Mouse (Mus musculus) forebrain, embryonic 14.5 days (tissue): ENCODE measurements around the gene Efs. TPM values are rescaled to one million over a fixed set of nuclear protein-coding genes. Genes with fewer than 3 reads are reported as not detected.
A peak's percentile ranks its signal among the peaks of the same experiment; 100 is the strongest.
"Not testable (repeated sequence)": the region's sequence is repeated elsewhere in the genome, so short reads cannot be mapped to it uniquely, and the experiment has no call there.

Experiments used
- ATAC-seq: fragments of 200-750 bp; cut with Nextera tagmentation; 2 replicates; pipeline ENCODE4 v1.8.0; 2017; ENCODE audit warnings: mild to moderate bottlenecking, moderate library complexity
- DNase-seq: peaks from one replicate; pipeline ENCODE4 v3.0.0-alpha.2; 2015; ENCODE audit warnings: low spot score
- H3K27ac ChIP-seq: fragments of 300-500 bp; sonication (generic); 2 replicates; pipeline ENCODE4 v1.5.1; 2014; ENCODE audit warnings: low read depth, mild to moderate bottlenecking, control low read depth, low read length, moderate library complexity
- H3K27me3 ChIP-seq: fragments of 300-500 bp; sonication (generic); replicated peaks from 2 replicates; pipeline ENCODE4 v1.6.1; 2014; ENCODE audit warnings: low read length, control low read depth, mixed read lengths; ENCODE audit not compliant: control insufficient read depth, insufficient read depth
- H3K36me3 ChIP-seq: fragments of 300-500 bp; sonication (generic); 2 replicates; pipeline ENCODE4 v1.6.1; 2014; ENCODE audit warnings: low read length, control low read depth; ENCODE audit not compliant: control insufficient read depth, insufficient read depth
- H3K4me1 ChIP-seq: fragments of 300-500 bp; sonication (generic); 2 replicates; pipeline ENCODE4 v1.6.1; 2014; ENCODE audit warnings: antibody characterized with exemption, low read length, control low read depth; ENCODE audit not compliant: control insufficient read depth, insufficient read depth
- H3K4me2 ChIP-seq: fragments of 300-500 bp; sonication (generic); 2 replicates; pipeline ENCODE4 v1.6.1; 2014; ENCODE audit warnings: mild to moderate bottlenecking, control low read depth, low read length
- H3K4me3 ChIP-seq: fragments of 300-500 bp; sonication (generic); 2 replicates; pipeline ENCODE4 v1.5.1; 2014; ENCODE audit warnings: low read depth, low read length, control low read depth
- H3K9ac ChIP-seq: fragments of 300-500 bp; sonication (generic); 2 replicates; pipeline ENCODE4 v1.6.1; 2014; ENCODE audit warnings: mild to moderate bottlenecking, low read length, control low read depth, moderate library complexity
- H3K9me3 ChIP-seq: fragments of 300-500 bp; sonication (generic); replicated peaks from 2 replicates; pipeline ENCODE4 v1.6.1; 2016; ENCODE audit warnings: low read length, control low read depth, mixed read lengths; ENCODE audit not compliant: control insufficient read depth
- WGBS: fragments of 180-500 bp; shearing (Covaris S2); extraction: QIAGEN DNeasy Blood & Tissue Kit; methylation state at CpG from one replicate; pipeline ENCODE4 v1.1.7; 2014; 5-methylcytosine and 5-hydroxymethylcytosine counted together
- polyA plus RNA-seq: library from polyadenylated mRNA; unstranded; fragments of >200 nt; fragmentation: Nextera tagmentation; extraction: Ambion mirVana; gene quantifications from 2 replicates; pipeline ENCODE4 v1.2.1, GENCODE M21; 2014

Gene Efs
- polyA plus RNA-seq = 26.9 and 27.7 TPM in 2 replicates

DNA sequence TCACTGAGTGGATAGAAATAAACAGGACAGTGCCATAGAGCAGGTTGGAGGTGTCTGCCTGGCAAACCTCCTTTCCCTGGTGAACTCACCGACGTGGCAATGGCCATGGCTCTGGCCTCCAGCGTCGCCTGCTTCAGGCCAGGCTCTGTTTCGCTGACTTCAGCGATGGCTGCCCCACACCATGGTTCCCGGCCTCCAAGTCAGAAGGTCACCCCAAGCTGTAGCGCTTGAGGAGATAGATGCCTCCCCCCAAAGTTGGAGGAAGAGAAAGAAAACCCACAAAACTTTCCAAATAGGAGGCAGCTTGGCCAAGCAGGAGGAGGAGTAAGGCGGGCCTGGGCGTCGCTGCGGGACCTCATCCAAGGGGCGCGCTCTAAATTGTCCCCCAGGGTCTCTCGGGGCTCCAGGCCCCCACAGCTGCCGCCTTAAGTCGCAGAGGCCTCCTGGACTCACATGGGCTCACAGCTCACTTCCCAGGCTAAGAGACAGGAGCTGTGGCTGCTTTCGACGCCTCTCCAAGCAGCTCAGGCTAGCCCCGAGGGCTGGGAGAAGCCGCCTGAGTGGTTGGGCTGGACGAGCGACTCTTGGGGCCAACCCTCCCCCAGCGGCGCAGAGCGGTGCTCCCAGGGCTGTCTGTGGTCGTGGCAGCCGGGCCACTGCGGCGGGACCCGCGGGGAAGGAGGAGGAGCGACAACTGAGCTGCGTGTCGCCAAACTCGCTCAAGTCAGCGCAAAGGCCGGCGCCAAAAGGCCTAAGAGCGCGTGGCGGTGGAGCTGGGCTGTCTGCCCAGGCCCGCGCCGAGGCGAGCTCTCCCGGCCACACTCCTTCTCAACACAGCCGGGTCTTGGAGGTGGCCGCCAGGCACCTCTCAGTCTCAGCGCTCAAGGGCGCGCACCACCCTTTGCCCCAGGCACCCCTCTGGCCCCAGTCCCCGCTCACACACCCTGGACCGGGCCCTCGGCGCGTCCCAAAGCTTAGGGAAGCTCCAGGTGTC, at the start of gene Efs:
Efs (minus strand) TSS at position 778 of the 994 bp plus-strand sequence.
- 1% methylated on average over 57 of the region's 57 CpGs for WGBS
- H3K4me1 ChIP-seq = peaks cover 22% of the 10 kb centered on the region
- peak within 1 kb of the TSS; percentile 87 for H3K9ac ChIP-seq
- H3K4me2 ChIP-seq = peak within 1 kb of the TSS; percentile 93
- ATAC-seq = peak; percentile 45
- peak; percentile 65 for DNase-seq
- no peaks in the 10 kb centered on the region for H3K27me3 ChIP-seq
- peaks cover 2% of the 10 kb centered on the region for H3K36me3 ChIP-seq
- H3K4me3 ChIP-seq = peak within 1 kb of the TSS; percentile 47
- H3K9me3 ChIP-seq = peaks cover 12% of the 10 kb centered on the region
- H3K27ac ChIP-seq = peak within 1 kb of the TSS; percentile 97

- Histone ChIP-seq H3K9me3 (no peaks in the 10 kb centered on the region), H3K27ac (peak overlapping the region; percentile 74), H3K27me3 (no peaks in the 10 kb centered on the region), H3K4me3 (no peak overlapping the region), H3K4me2 (no peak overlapping the region), H3K9ac (no peak overlapping the region), H3K36me3 (no peaks in the 10 kb centered on the region), H3K4me1 (peaks cover 7% of the 10 kb centered on the region; the same call in 1 of the 2 replicates)
- WGBS = 64% methylated on average over 6 of the region's 6 CpGs
- ATAC-seq = 0 out of 2 replicates have a peak, but pooled peaks have one; percentile 40
- peak; percentile 78 for DNase-seq
Measured at GRCm38 (mm10) chr14:54974068-54974791, 48.3 kb upstream of the Efs start.

DNA sequence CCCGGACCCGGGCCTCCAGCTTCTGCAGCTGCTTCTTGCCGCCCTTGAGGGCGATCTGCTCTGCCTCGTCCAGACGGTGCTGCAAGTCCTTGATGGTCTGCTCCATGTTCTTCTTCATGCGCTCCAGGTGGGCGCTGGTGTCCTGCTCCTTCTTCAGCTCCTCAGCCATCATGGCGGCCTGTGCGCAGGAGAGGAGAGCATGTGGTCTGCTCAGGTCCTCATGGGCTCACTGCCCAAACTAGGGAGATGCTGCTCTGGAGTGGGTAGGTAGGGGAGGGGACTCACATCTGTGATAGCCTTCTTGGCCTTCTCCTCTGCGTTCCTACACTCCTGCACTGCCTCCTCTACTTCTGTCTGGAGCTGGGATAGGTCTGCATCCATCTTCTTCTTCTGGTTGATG, 46.9 kb upstream of the Efs start:
- WGBS = 92% methylated on average over 7 of the region's 11 CpGs
- H3K36me3 ChIP-seq = not testable (repeated sequence)

GRCm38 (mm10) chr14:54968344-54968743, 42.4 kb upstream of the Efs start:
- H3K9ac ChIP-seq = no peak overlapping the region
- no peaks in the 10 kb centered on the region for H3K27me3 ChIP-seq
- ATAC-seq (no peak), DNase-seq (no peak)
- no peak overlapping the region for H3K4me2 ChIP-seq
- H3K9me3 ChIP-seq = no peaks in the 10 kb centered on the region
- no peak overlapping the region for H3K27ac ChIP-seq
- H3K4me3 ChIP-seq = no peak overlapping the region
- H3K36me3 ChIP-seq = no peaks in the 10 kb centered on the region
- no peaks in the 10 kb centered on the region for H3K4me1 ChIP-seq

More for the DNA sequence above, 46.9 kb upstream of the Efs start:
- H3K4me1 ChIP-seq, H3K27ac ChIP-seq, H3K27me3 ChIP-seq, H3K9ac ChIP-seq, DNase-seq, H3K4me3 ChIP-seq, H3K9me3 ChIP-seq, H3K4me2 ChIP-seq, ATAC-seq: not testable (repeated sequence)

DNA sequence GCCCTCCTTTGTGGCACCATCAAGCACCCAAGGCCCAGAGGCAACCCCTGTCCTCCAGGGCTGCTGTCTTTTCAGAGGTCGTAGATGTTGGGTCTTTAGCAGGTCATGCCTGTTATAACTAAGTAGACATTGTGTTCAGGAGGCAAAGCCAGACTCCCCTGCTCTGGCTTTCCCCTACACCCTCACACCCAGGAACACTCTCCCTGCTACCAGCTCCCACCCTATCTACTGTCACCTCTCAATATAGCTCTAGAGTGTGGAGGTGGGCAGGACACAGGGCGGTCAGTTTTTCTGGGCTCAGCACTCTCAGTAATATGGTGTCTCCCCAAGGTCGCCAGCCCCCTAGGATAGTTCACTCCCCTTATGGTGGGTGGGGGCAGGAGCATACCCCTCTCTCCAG, 41.9 kb upstream of the Efs start:
- no peak for ATAC-seq
- no peak overlapping the region for H3K9ac ChIP-seq
- no peak overlapping the region for H3K27ac ChIP-seq
- no peak for DNase-seq
- H3K36me3 ChIP-seq = no peaks in the 10 kb centered on the region
- no peaks in the 10 kb centered on the region for H3K4me1 ChIP-seq
- WGBS = 87% methylated on average over 3 of the region's 3 CpGs
- H3K9me3 ChIP-seq = no peaks in the 10 kb centered on the region
- no peaks in the 10 kb centered on the region for H3K27me3 ChIP-seq
- no peak overlapping the region for H3K4me3 ChIP-seq
- no peak overlapping the region for H3K4me2 ChIP-seq

GRCm38 (mm10) chr14:54966320-54966977, 40.5 kb upstream of the Efs start, which contains the start of gene Myh6:
TSS of gene Myh6 (minus strand) at chr14:54966927.
- H3K36me3 ChIP-seq = no peaks in the 10 kb centered on the region
- DNase-seq = no peak
- no peak within 1 kb of the TSS for H3K4me3 ChIP-seq
- WGBS = 77% methylated on average over 7 of the region's 7 CpGs
- no peak for ATAC-seq
- H3K27ac ChIP-seq = no peak within 1 kb of the TSS
- H3K27me3 ChIP-seq = no peaks in the 10 kb centered on the region
- H3K4me2 ChIP-seq = no peak within 1 kb of the TSS
- H3K4me1 ChIP-seq = no peaks in the 10 kb centered on the region
- H3K9ac ChIP-seq = no peak within 1 kb of the TSS
- H3K9me3 ChIP-seq = no peaks in the 10 kb centered on the region

DNA sequence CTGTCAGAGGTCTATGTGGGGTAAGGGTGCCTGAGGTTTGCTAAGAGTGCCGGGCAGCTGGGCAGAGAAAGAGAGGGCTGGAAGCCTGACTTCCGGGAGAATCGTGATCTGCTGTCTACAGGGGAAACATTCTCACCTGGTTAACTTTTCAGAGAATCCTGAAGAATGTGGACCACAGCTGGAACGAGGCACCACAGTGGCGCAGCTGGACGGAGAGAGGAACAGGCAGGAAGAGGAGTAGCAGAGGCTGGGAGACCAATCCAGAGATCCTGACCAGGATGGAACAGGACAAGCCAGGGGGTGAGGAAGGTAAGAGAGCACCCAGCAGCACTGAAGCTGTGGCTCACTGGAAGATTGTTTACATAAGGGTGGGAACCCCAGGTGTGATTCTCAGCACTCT, 39.7 kb upstream of the Efs start:
- H3K4me2 ChIP-seq = no peak overlapping the region
- ATAC-seq (no peak), DNase-seq (no peak)
- no peak overlapping the region for H3K27ac ChIP-seq
- no peaks in the 10 kb centered on the region for H3K4me1 ChIP-seq
- no peaks in the 10 kb centered on the region for H3K9me3 ChIP-seq
- no peak overlapping the region for H3K4me3 ChIP-seq
- no peaks in the 10 kb centered on the region for H3K36me3 ChIP-seq
- WGBS = 73% methylated on average over 6 of the region's 6 CpGs
- no peak overlapping the region for H3K9ac ChIP-seq
- H3K27me3 ChIP-seq = no peaks in the 10 kb centered on the region

- Histone ChIP-seq H3K27me3 (no peaks in the 10 kb centered on the region), H3K36me3 (no peaks in the 10 kb centered on the region), H3K27ac (no peak overlapping the region), H3K4me2 (no peak overlapping the region), H3K4me3 (no peak overlapping the region), H3K4me1 (no peaks in the 10 kb centered on the region), H3K9ac (no peak overlapping the region), H3K9me3 (no peaks in the 10 kb centered on the region)
- WGBS = 82% methylated on average over 15 of the region's 15 CpGs
- ATAC-seq (no peak), DNase-seq (no peak)
Measured at GRCm38 (mm10) chr14:54965044-54965443, 39.1 kb upstream of the Efs start.
